Mouse (Mus musculus): ENCODE data around the gene Slc25a1.

Slc25a1 gene

DNA sequence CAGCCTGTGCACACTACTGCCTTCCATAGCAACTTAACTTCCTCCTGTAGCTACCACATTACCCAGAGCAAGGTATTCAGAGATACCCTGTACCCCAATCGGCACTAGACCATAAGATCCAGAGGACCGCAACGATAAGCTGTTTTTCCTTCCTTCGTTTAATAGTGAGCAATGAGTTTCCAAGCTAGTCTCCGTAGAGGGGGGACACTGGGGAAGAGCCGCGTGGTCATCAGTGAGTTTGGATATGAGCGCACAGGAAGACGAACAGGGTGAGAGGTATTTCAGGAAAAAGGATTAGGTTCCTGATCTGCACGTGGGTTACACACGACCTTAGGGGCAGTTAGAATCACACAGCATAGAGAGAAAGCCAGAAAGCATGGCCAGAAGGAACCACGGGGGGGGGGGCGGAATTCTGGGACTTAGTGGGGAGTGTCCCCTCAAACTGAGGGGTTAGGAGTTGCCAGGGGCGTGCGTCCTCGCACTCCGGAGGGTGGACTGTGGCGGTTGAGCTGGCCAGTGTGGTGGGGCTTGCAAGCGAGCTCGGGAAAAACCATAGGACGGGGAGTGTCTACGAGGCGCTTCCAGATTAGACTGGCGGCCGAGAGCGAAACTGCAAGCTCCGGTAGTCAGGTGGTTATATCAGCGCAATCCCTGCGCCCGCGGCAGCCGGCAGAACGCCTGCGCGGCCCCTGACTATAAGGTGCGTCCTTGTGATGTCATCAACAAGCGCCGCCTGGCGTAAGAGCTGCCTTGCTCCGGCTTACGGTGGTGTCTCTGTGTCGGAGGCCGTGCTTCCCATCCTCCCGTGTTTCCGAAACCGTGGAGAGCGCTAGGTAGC is 6.5 kb downstream of the Slc25a1 start:
- under 1% methylated on average over 47 of the region's 47 CpGs for whole genome bisulfite sequencing

DNA sequence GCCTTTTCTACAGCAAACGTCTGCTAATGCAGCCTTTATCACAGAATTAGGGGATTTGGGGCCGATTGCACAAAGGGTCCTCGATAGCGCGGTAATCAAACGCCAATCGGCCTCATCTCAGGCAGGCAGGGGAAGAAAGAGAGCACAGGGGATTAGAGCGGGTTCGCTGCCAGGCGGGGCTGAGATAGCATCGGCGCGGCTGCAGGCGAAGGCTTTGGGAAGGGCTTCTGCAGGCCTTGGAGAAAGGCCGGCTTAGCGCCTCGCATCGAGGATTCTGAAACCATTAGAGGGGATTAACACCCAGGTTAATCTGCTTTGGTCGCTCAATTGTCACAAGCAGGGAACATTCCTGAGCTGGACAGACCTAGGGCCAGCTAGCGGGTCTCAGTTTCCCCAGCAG is 7.4 kb downstream of the Slc25a1 start:
- 30% methylated on average over 20 of the region's 20 CpGs for WGBS

DNA sequence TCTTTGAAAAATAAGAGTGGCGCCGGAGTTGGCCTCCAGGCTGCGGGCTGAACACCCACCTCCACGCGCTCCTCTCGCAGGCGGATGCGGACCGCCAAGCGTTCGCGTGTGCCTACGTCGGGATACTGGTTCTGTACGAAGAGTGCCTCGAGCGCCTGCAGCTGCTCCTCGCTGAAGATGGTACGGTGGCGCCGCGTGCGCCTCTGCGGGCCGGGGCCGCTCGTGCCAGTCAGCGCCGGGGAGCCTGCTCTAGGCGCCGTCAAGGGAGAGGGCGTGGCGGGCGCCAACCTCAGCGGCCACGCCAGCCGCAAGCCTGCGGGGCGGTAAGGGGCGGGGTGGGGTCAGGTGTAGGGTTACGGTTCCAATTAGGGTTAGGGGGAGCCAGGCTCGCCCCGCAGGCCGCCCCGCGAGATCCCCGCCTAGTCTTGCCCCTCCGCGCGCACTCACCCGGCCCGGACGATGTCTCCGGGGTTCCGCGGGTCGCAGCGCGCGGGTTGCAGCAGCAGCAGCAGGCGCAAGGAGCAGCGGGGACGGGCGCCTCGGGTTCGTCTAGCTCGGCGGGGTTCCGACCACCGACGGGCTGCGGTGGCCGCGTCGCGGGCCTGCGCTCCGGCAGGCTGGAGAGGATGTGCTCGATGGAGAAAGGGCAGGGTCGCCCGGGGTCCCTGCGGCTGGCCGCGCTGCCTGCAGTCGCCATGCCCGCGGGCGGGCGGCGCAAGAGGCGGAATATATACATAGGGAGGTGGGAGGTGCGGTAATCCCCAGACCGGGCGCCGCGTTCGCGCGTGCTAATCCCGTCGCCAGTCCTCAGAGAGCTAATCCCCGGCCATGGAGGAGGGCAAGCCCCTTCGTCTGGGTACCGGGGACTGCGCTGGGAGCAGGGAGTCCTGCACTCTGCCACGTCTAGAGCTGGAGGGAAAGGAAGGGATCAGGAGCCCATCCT is 13.4 kb downstream of the Slc25a1 start, which contains the start of gene Gsc2:
Gene Gsc2, minus strand, starts transcription at position 753 of the 943 bp plus-strand sequence.
- WGBS: 2% methylated on average over 101 of the region's 106 CpGs

DNA sequence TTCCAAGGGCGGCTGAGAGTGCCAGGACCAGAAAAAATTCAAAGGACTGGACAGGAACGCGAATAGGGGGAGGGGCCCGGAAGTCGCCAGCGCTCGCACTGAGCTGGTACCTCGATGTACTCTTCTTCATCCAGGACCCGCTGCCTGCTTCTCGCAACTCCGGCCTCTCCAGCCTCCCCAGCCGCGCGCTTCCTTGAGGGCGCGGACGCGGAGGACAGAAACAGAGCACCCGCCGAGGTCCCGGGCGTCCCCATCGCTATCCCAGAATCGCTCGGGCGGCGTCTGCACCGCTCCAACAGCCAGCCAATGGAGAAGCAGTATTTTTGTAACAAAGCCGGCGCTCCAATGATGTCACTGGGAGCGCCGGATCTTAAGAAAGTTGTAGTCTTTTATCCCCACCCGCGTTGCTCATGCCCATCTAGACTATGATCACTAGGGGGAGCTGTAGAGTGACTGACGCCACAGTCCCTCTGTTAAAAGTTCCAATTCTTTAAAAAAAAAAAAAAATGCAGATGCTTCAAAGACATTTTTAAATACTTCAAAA is 16.9 kb downstream of the Slc25a1 start, which contains the start of gene Ess2:
Gene Ess2, minus strand, starts transcription at position 297 of the 544 bp plus-strand sequence.
- WGBS: under 1% methylated on average over 35 of the region's 35 CpGs

DNA sequence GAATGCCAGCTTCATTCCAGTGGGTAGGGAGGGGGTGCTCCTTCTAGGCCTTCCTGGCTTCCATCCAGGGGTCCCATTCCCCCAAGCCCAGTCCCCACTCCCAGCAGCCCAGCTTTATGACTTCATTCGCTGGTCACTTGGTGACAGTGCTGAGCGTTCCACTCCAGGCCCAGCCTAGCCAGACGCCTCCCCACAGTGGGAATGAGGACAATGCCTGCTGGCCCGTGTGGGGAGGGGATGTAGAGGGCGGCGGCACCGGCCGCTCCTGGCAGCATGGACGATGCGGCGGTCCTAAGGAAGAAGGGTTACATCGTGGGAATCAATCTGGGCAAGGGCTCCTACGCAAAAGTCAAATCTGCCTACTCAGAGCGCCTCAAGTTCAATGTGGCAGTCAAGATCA is 29.6 kb downstream of the Slc25a1 start, which contains the start of the genes Dgcr2 and Tssk2:
Gene Dgcr2, minus strand, starts transcription at position 101 of the 400 bp plus-strand sequence.
Gene Tssk2, plus strand, starts transcription at position 176 of the 400 bp plus-strand sequence.
- WGBS: 92% methylated on average over 14 of the region's 14 CpGs

DNA sequence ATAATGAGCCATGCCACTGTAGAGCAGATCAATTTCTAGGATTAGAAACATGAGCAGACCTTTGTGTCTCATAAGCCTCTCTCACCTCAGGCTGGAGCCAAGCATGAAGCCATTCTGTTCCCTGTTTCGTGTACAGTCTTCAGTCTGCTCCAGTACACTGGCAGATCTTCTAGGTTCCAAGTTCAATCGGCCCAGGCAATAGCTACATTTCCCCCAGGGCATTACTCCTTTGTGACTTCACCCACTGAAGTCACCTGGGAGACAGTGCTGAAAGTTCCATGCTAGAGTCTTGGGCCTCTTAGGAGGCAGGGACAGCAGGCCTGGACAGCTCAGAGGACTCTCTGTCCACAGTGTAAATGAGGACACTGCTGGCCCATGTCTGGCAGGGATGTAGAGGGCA is 34.1 kb downstream of the Slc25a1 start, which contains the start of gene Tssk1:
Gene Tssk1, plus strand, starts transcription at position 301 of the 400 bp plus-strand sequence.
- 79% methylated on average over 2 of the region's 2 CpGs for WGBS

DNA sequence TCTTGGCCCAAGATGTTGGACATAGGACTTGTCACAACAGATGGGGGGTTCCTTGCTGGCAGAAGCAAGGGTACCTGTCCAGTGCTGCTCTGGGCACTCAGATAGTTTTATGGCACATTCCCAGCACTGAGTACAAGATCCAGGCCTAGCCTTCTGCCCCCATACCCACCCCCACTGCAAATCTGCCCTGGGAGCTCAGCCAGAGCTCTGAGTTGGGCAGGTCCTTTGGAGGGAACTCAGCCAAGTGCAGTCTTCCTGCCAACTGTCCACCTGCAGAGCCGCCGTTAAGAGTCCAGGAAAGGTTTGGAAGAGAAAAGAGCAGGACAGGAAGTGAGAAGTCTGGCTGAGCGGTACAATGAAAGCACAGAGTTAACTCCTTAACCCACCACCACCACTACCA is 35.4 kb downstream of the Slc25a1 start:
- 55% methylated on average over 3 of the region's 3 CpGs for WGBS

DNA sequence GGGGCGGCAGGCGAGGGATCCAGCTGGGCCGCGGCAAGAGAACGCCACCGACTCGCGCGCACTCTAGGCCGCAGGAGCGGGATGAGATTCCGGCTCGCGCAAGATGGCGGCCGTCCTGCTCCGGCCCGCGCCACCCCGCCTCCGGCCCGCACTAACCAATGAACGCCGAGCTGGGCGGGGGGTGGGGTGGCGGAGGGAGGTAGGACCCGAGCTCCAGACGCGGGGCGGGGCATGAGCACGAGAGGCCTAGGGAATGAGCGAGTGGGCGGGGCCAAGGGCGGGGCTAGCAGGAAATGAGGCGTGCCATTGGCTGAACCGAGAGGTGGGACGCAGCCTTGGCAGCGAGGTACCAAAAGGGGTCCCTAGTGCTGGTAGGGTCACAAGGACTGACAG is 36.5 kb downstream of the Slc25a1 start, which contains the start of gene Gm20518:
Gene Gm20518, minus strand, starts transcription at position 105 of the 393 bp plus-strand sequence.
- WGBS: 1% methylated on average over 38 of the region's 38 CpGs

DNA sequence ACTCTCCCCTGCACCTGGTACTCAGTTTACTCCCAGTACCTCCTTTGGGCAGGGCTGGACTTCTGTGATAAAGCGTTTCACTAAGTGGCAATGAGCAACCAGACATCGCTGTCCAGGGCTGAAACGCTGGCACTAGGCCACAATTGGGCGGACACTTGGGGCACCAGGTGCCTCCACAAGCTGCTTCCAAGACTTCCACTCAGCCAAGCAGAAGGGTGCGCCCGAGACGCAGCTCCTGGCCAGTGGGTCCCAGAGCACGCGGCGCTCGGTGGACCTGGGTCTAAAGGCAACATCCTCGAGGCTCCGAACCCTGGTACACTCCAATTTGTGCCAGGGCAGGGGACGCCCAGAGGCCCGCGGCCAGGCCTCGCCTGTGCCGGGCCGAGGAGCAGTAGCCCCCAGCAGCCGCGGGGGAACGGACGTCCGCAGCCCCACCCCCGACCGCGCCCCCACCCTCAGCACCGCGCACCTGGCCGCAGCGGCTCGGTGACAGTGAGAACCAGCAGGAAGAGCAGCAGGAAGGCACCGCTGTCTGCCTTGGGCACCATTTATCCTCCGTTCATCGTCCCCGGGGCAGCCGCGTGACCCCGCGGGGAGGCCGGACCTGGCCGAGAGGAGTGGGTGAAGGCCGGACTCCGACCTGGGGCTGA is 37.0 kb downstream of the Slc25a1 start:
- WGBS: under 1% methylated on average over 44 of the region's 44 CpGs

DNA sequence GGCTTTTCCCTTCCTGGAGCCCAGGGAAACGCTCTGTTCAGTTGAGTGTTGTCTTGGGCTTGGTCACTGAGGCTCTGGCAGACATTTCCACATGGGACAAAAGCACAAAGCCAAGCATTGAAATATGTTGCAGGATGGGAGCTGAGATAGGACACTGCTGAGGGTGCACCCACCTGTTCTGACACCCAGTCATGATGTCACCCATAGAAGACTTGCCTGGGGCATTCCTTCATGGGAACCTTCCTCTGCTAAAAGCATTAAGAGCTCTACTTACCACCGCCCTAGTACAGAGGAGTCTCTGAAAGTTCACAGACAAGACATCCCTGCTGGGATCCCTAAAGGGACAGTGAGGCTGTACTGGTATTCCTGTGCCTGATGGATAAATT is 37.7 kb downstream of the Slc25a1 start:
- WGBS: 21% methylated on average over 2 of the region's 2 CpGs

DNA sequence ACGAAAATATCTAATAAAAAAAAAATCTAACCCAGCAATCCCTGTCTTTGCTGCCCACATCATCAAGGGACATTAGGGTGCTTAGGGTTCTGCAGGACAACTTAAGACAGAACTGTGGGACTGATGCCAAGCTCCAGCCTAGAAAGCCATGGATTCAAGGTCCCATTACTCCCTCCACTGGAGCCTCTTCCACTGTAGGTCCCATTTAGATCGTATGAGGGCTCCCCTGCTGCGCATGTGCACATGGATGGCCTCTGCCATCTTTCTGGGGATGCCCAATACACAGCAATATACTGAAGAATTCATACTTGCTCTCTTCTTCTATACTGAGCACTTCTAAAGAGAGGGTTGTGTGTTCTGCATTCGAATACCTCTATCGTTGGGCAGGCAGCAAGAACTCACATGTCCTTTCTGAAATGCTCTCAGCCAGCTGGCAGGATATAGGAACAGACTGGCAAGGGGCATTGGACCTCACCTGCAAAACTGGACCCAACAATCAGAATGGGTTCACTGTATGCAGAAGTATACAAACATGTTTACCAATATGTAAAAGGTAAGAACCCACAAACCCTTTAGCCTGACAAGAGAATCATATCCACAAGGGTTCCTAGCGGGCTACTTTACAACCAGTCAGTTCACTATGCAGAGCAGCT is 38.2 kb downstream of the Slc25a1 start:
- WGBS: 65% methylated on average over 6 of the region's 6 CpGs

DNA sequence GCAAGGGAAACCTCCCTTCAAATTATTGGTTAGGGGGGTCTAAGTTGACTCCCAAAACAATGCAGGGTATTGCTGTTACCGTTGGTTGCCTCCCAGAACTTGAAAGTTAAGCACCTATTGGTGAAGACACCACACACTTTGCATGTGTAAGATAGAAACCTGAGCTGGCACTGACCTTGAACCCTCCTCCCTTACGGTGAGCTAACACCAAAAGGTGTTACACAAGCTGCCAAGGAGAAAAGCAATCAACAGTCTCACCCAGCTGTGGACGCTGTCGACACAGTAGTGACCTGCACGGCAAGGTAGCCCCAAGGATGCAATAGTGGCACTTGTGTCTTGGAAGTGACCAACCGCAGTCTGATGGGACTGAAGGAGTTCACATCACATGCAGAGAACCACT is 43.9 kb downstream of the Slc25a1 start:
- WGBS: 92% methylated on average over 6 of the region's 6 CpGs

DNA sequence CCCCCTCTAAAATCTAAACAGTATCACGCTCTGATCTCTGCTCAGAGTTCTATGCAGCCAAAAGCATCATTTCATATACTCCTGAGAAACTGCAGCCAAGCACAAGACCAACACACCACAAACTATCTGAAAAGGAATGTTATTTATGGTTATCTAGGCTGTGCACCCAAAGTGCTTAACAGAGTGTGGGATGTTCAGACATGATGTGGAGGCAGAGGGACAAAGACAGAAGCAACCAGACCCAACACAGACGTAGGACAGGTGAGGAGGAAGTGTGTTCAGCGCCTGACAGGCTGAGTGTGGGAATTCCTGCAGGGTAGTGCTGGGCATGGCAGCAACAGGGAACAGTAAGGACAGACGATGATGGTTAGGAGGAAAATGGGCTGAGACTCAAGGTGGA is 48.4 kb downstream of the Slc25a1 start:
- 44% methylated on average over 4 of the region's 4 CpGs for WGBS

DNA sequence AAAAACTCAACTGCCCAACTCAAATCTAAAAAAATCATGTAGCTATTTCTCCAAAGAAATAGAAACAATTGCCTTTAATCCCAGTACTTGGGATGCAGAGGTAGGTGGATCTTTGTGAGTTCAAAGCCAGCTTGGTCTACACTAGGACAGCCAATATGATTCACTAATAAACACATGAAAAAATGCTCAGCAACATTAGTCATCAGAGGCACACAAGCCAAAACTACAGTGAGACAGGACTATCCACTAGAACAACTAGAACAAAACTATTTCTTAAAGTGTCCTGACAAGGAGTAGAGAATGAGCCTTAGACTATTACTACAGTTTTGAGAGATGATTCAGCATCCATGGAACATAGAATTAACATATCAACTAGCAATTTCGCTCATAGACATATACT is 51.9 kb downstream of the Slc25a1 start:
- WGBS: 84% methylated on average over 1 of the region's 1 CpGs

Data from cerebral cortex, adult 2 months (tissue).